Mouse (Mus musculus) lung, adult 2 months (tissue): ENCODE data around the gene Zscan20.

Source experiments
- CTCF ChIP-seq: fragments of 200-500 bp; IDR thresholded peaks from 2 replicates; pipeline ENCODE4 v1.5.1; 2011; ENCODE audit warnings: mild to moderate bottlenecking, low read length, control low read depth; ENCODE audit not compliant: insufficient read depth
- POLR2A ChIP-seq: fragments of 200-500 bp; IDR thresholded peaks from 2 replicates; pipeline ENCODE4 v1.6.1; 2011; ENCODE audit warnings: low read depth, mild to moderate bottlenecking, control low read depth, low read length, borderline replicate concordance; ENCODE audit errors: extremely low read depth

- TF ChIP-seq POLR2A (no peak), CTCF (no peak)
Observed at GRCm38 (mm10) chr4:128575811-128576210, 34.1 kb downstream of the Zscan20 start.
